Mouse (Mus musculus): ENCODE data around the gene Aar2. TPM values are rescaled to one million over a fixed set of nuclear protein-coding genes. Genes with fewer than 3 reads are reported as not detected.

Aar2 gene
- total RNA-seq, 4 experiments from 2014 or later: 20.3 to 23.3 (median 22.2) TPM

Other genes with a start within 250 kb of the Aar2 start
- 1 to 10 TPM in 1 of 4 experiments, under 1 TPM in 3; 0.60 to 1.1 (median 0.81) TPM for gene Cnbd2, start 235.3 kb upstream of the Aar2 start, total RNA-seq (2022)
- 10 to 100 TPM; 73.0 to 84.3 (median 79.6) TPM for gene Scand1, start 234.9 kb upstream of the Aar2 start, total RNA-seq (2022)
- 1 to 10 TPM; 6.5 to 9.4 (median 7.6) TPM for gene Epb41l1, start 126.7 kb upstream of the Aar2 start, total RNA-seq (2022)
- gene Dlgap4, start 66.1 kb downstream of the Aar2 start, total RNA-seq (2022): 10 to 100 TPM; 29.1 to 42.6 (median 32.1) TPM
- 10 to 100 TPM; 40.0 to 70.3 (median 65.6) TPM for gene Myl9, start 227.8 kb downstream of the Aar2 start, total RNA-seq (2022)

Measured in heart, adult 8-10 months (tissue).